Mouse (Mus musculus) bone marrow macrophage, adult 2 months (primary cell): ENCODE results near the gene Cdh4.

Experiments used
- CTCF ChIP-seq: IDR thresholded peaks from 2 replicates; pipeline ENCODE4 v1.5.1; 2012; ENCODE audit warnings: low read depth, mild to moderate bottlenecking, low read length, moderate library complexity
- POLR2A ChIP-seq: IDR thresholded peaks from 2 replicates; pipeline ENCODE4 v1.6.1; 2012; ENCODE audit warnings: mild to moderate bottlenecking, low read depth, low read length, borderline replicate concordance

GRCm38 (mm10) chr2:179838036-179838435 is 395.8 kb downstream of the Cdh4 start:
- no peak for TF ChIP-seq CTCF
- TF ChIP-seq POLR2A = no peak
